Mouse (Mus musculus) lung, embryonic 16.5 days (tissue): ENCODE measurements around the gene Tsc22d2. TPM values are rescaled to one million over a fixed set of nuclear protein-coding genes. Genes with fewer than 3 reads are reported as not detected.

Experiments used
- ATAC-seq: fragments of 200-750 bp; cut with Nextera tagmentation; 2 replicates; pipeline ENCODE4 v1.8.0; 2017; ENCODE audit warnings: low read depth, mild to moderate bottlenecking, moderate library complexity
- H3K27ac ChIP-seq: fragments of 300-500 bp; sonication (generic); 2 replicates; pipeline ENCODE4 v1.5.1; 2014; ENCODE audit warnings: mild to moderate bottlenecking, control low read depth, low read length
- H3K27me3 ChIP-seq: fragments of 300-500 bp; sonication (generic); 2 replicates; pipeline ENCODE4 v1.6.1; 2014; ENCODE audit warnings: low read depth, low read length, mixed read lengths; ENCODE audit not compliant: control insufficient read depth, insufficient read depth
- H3K36me3 ChIP-seq: fragments of 300-500 bp; sonication (generic); 2 replicates; pipeline ENCODE4 v1.6.1; 2014; ENCODE audit warnings: low read length; ENCODE audit not compliant: control insufficient read depth, insufficient read depth
- H3K4me1 ChIP-seq: fragments of 300-500 bp; sonication (generic); replicated peaks from 2 replicates; pipeline ENCODE4 v1.6.1; 2014; ENCODE audit warnings: low read length, mixed read lengths; ENCODE audit not compliant: control insufficient read depth, insufficient read depth
- H3K4me2 ChIP-seq: fragments of 300-500 bp; sonication (generic); 2 replicates; pipeline ENCODE4 v1.6.1; 2014; ENCODE audit warnings: low read depth, low read length, control low read depth
- H3K4me3 ChIP-seq: fragments of 300-500 bp; sonication (generic); 2 replicates; pipeline ENCODE4 v1.5.1; 2014; ENCODE audit warnings: mild to moderate bottlenecking, low read length, control low read depth
- H3K9ac ChIP-seq: fragments of 300-500 bp; sonication (generic); 2 replicates; pipeline ENCODE4 v1.6.1; 2014; ENCODE audit warnings: low read length, control low read depth
- H3K9me3 ChIP-seq: fragments of 300-500 bp; sonication (generic); 2 replicates; pipeline ENCODE4 v1.6.1; 2016; ENCODE audit warnings: low read length; ENCODE audit not compliant: control insufficient read depth
- WGBS: fragments of 180-500 bp; shearing (Covaris S2); extraction: QIAGEN DNeasy Blood & Tissue Kit; methylation state at CpG from one replicate; pipeline ENCODE4 v1.1.7; 2014; 5-methylcytosine and 5-hydroxymethylcytosine counted together
- polyA plus RNA-seq: library from polyadenylated mRNA; unstranded; fragments of >200 nt; fragmentation: Nextera tagmentation; extraction: Ambion mirVana; gene quantifications from 2 replicates; pipeline ENCODE4 v1.2.1, GENCODE M21; 2015

Tsc22d2 gene
- polyA plus RNA-seq, 1 experiment from 2014 or later: 7.1 TPM

DNA sequence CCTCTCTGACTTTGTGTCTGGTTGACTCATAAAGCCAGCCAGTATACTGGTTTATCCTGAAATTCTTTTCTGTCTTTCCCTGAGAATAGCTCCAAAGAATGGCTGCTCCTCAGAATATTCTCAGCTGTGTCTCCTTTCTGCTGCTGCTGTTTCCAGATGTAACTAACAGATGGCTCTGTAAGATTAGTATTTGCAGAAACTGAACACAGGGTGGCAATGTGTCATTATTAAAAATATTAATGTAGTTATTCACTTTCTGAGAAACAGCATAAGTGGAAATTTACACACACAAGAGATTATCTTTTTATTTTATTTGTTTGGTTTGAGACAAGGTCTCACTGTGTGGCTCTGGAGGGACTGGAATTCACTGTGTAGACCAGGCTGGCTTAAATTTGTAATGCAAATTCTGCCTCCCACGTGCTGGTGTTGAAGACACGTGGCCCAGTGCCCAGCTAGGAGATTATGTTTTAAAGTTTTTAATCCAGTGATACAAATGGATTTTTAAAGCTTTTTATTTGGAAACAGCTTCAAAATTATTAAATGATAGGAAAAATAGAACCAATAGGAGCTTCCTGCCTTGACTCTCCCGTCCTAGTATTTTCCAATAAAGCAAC lies 89.3 kb downstream of the Tsc22d2 start:
- WGBS: 58% methylated on average over 3 of the region's 3 CpGs
- Histone ChIP-seq H3K27ac (no peak overlapping the region), H3K9ac (no peak overlapping the region), H3K36me3 (no peaks in the 10 kb centered on the region), H3K27me3 (no peaks in the 10 kb centered on the region), H3K9me3 (no peaks in the 10 kb centered on the region), H3K4me1 (no peaks in the 10 kb centered on the region), H3K4me3 (no peak overlapping the region), H3K4me2 (no peak overlapping the region)
- no peak for ATAC-seq

DNA sequence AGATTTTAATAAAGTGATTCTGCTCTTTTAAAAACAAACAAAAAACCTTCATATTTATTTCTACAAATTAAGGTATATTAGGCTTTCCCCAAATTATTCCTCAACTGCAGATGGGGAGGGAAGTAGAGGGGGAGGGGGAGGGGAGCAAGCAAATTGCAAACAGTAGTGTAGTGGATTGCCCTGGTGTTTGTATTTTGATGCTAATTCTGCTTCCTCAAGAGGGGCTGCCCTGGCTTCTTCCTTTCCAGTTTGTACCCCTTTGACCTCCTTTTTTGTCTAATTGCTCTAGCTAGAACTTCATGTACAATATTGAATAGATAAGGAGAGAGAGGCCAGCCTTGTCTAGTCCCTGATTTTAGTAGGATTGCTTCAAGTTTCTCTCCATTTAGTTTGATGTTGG lies 90.2 kb downstream of the Tsc22d2 start:
- H3K4me1 ChIP-seq: no peaks in the 10 kb centered on the region
- H3K27me3 ChIP-seq: no peaks in the 10 kb centered on the region
- H3K9me3 ChIP-seq: no peaks in the 10 kb centered on the region
- H3K9ac ChIP-seq: no peak overlapping the region
- no peak for ATAC-seq
- no peak overlapping the region for H3K4me3 ChIP-seq
- no peaks in the 10 kb centered on the region for H3K36me3 ChIP-seq
- no peak overlapping the region for H3K4me2 ChIP-seq
- H3K27ac ChIP-seq: no peak overlapping the region

DNA sequence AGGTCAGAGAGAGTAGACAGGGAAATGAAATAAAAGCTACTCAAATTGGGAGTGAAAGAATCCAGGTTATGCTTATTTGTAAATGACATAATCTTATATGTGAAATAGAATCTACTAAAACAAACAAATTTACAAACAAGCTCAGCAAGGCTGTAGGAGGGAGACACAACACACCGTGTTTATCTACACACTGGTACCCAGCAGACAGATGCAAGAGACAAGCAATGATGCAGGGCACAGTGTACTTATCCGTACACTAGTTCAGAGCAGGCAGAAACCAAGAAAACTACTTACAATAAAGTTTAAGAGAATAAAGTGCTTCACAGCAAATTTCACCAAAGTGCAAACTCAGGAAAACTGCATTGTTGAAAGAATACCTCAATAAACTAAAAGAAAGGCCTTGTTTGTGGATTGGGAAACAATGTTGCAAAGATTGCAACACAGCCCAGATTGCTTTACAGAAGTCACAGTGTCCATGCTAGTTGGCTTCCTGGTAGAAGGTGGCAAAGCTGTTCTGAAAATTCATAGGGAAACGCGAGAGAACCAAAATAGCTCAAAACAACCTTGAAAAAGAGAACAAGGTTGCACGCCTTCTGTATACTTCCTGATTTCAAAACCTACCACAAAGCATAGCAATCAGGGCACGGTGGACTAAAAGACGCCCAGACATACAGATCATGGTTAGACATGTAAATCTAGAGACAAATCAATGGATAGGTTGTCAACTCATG lies 93.7 kb downstream of the Tsc22d2 start:
- H3K27me3 ChIP-seq: no peaks in the 10 kb centered on the region
- no peak overlapping the region for H3K4me2 ChIP-seq
- no peak overlapping the region for H3K27ac ChIP-seq
- ATAC-seq: no peak
- H3K9me3 ChIP-seq: no peaks in the 10 kb centered on the region
- 83% methylated on average over 7 of the region's 7 CpGs for WGBS
- H3K9ac ChIP-seq: no peak overlapping the region
- H3K36me3 ChIP-seq: no peaks in the 10 kb centered on the region
- no peak overlapping the region for H3K4me3 ChIP-seq
- H3K4me1 ChIP-seq: no peaks in the 10 kb centered on the region

DNA sequence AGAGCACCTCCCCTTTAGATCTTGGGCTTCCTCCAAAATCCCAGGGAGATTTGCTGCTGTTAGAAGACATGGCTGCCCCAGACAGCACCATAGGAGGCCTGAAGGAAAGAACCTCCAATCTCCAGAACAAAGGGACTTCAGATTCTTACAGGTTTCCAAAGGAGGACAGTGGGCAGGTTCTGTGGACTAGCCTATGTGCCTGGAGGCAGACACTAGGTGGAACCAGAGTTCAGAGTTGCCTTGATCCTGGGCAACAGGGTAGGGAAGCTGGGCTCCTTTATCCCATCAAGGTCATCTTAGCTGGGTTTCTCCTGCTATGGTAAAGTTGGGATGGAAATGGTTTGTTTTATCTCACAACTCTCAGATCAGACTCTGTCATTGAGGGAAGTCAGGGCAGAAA lies 97.1 kb downstream of the Tsc22d2 start:
- no peak for ATAC-seq
- Histone ChIP-seq H3K27ac (no peak overlapping the region), H3K4me1 (no peaks in the 10 kb centered on the region), H3K9me3 (no peaks in the 10 kb centered on the region), H3K9ac (no peak overlapping the region), H3K27me3 (no peaks in the 10 kb centered on the region), H3K4me2 (no peak overlapping the region), H3K4me3 (no peak overlapping the region), H3K36me3 (no peaks in the 10 kb centered on the region)

DNA sequence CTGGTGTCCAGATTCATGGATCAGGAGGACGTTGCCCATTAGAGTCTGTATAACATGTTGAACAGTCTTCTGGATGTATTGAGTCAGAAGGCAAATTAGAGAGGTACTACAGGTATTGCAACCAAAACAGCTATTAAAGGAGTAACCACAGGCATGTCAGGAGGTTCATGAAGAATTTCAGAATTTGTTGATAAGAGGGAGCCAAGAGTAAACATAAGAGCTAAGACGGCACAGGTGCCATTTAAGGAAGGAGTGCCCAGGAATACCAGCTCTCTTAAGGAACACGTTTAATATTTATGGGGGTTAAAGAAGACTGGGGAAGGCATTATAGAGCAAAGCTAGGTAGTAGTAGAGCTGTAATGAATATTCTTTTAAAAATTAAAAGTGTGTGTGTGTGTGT lies 98.2 kb downstream of the Tsc22d2 start:
- no peak overlapping the region for H3K9ac ChIP-seq
- no peak overlapping the region for H3K4me2 ChIP-seq
- H3K36me3 ChIP-seq: no peaks in the 10 kb centered on the region
- no peaks in the 10 kb centered on the region for H3K4me1 ChIP-seq
- ATAC-seq: no peak
- 41% methylated on average over 3 of the region's 3 CpGs for WGBS
- no peak overlapping the region for H3K4me3 ChIP-seq
- H3K27me3 ChIP-seq: no peaks in the 10 kb centered on the region
- no peaks in the 10 kb centered on the region for H3K9me3 ChIP-seq
- H3K27ac ChIP-seq: no peak overlapping the region

DNA sequence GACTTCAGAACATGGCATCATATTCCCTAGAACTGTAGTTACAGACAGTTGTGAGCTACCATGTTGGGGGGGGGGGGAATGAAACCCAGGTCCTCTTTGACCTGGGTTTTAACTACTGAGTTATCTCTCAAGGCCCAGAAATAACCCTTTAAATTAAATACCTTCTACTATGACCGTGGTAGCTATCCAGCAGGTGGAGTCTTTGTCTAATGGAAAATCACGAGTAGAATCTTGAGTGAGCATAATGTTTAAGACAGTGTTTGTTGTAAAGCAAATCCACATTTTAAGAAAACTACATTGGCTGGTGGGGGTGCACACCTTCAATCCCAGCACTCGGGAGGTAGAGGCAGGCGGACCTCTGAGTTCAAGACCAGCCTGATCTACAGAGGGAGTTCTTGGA lies 99.0 kb downstream of the Tsc22d2 start:
- no peak for ATAC-seq
- 80% methylated on average over 4 of the region's 4 CpGs for WGBS

DNA sequence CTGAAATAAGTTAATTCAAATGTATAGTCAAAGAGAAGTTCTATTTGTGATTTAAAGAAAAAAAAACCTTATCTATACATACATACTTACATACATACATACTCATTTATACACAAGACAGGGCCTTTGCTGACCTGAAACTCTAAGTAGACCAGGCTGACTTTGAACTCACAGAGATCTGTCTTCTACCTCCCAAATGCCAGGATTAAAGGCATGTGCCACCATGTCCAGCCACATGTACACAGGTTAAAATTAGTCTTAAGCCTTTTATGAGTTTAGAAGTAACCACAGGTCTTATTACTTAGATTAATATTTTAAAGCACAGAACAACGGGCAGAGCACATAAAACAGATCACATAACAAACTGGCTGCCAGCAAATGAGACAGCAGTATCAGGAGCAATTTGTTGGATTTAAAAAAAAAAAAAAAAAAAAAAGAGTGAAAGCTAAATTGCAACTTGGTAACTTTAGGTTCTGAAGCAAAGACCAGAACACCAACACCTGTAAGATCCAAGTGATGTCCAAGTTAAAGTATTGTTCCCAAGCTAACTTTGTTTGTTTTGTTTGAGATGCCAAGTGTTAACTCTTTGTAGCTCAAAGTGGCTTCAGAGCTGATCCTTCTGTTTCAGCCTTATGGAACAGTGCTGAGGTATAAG lies 101.6 kb downstream of the Tsc22d2 start:
- ATAC-seq: no peak
- Histone ChIP-seq H3K9ac (no peak overlapping the region), H3K27ac (no peak overlapping the region), H3K27me3 (no peaks in the 10 kb centered on the region), H3K36me3 (peaks cover 3% of the 10 kb centered on the region; the same call in 1 of the 2 replicates), H3K4me2 (no peak overlapping the region), H3K9me3 (no peaks in the 10 kb centered on the region), H3K4me1 (no peaks in the 10 kb centered on the region), H3K4me3 (no peak overlapping the region)
- WGBS: 45% methylated on average over 1 of the region's 1 CpGs

More for the DNA sequence above, 99.0 kb downstream of the Tsc22d2 start:
- Histone ChIP-seq H3K9me3 (no peaks in the 10 kb centered on the region), H3K4me1 (no peaks in the 10 kb centered on the region), H3K4me3 (no peak overlapping the region), H3K36me3 (no peaks in the 10 kb centered on the region), H3K4me2 (no peak overlapping the region), H3K27me3 (no peaks in the 10 kb centered on the region), H3K9ac (no peak overlapping the region), H3K27ac (no peak overlapping the region)

Other genes starting within 250 kb of the Tsc22d2 start
- gene Eif2a, start 111.1 kb downstream of the Tsc22d2 start, polyA plus RNA-seq: 50.9 and 52.1 TPM in 2 replicates
- 138 and 140 TPM in 2 replicates for gene Serp1, start 111.2 kb downstream of the Tsc22d2 start, polyA plus RNA-seq
- gene Selenot, start 161.9 kb downstream of the Tsc22d2 start, polyA plus RNA-seq: 20.3 and 21.5 TPM in 2 replicates
- not detected in 2 replicates for gene Erich6, start 222.5 kb downstream of the Tsc22d2 start, polyA plus RNA-seq